Mouse (Mus musculus): Measurements from ENCODE around the gene Txnip.

DNA sequence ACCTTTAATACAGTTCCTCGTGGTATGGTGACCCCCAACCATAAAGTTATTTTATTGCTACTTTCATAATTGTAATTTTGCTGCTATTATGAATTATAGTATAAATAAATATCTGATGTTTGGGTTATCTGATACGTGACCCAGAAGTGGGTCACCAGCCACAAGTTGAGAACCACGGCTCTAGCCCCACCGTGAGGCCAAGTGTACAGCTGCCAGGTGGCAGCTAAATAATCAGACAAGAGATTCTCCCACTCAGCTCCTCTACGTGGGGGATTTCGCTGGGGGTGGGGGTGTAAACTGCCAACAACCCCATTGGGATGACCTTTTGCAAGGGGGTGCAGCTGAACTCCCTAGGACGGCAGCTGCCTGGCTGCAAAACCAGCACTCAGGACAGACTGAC lies 25.7 kb upstream of the Txnip start:
- TF ChIP-seq CTCF (IDR thresholded peaks at IDR 0.05; ENCODE audit: control insufficient read depth, insufficient read depth, insufficient read length) (no peak), FOSL1 (IDR thresholded peaks at IDR 0.05; ENCODE audit: insufficient read depth, low read length, poor library complexity, severe bottlenecking) (no peak), MAX (IDR thresholded peaks at IDR 0.05) (no peak), MYOG (IDR thresholded peaks at IDR 0.05; ENCODE audit: control insufficient read depth, extremely low read depth, insufficient read length) (no peak)
